Mouse (Mus musculus) olfactory bulb, adult 2 months (tissue): ENCODE results near the gene Itga3. TPM values are rescaled to one million over a fixed set of nuclear protein-coding genes. Genes with fewer than 3 reads are reported as not detected.

Experiments used
- H3K27ac ChIP-seq: fragments of 200-500 bp; 2 replicates; pipeline ENCODE4 v1.5.1; 2012; ENCODE audit warnings: low read depth, low read length; ENCODE audit not compliant: insufficient read depth
- H3K4me1 ChIP-seq: fragments of 200-500 bp; 2 replicates; pipeline ENCODE4 v1.6.1; 2012; ENCODE audit warnings: low read length; ENCODE audit not compliant: control insufficient read depth, insufficient read depth
- H3K4me3 ChIP-seq: fragments of 200-500 bp; 2 replicates; pipeline ENCODE4 v1.5.1; 2012; ENCODE audit warnings: mild to moderate bottlenecking, low read depth, low read length, moderate library complexity; ENCODE audit not compliant: insufficient read depth
- CTCF ChIP-seq: fragments of 200-500 bp; IDR thresholded peaks from 2 replicates; pipeline ENCODE4 v1.5.1; 2012; ENCODE audit warnings: low read depth, mild to moderate bottlenecking, low read length, moderate library complexity; ENCODE audit not compliant: insufficient read depth
- POLR2A ChIP-seq: fragments of 200-500 bp; IDR thresholded peaks from 2 replicates; pipeline ENCODE4 v1.6.1; 2012; ENCODE audit warnings: mild to moderate bottlenecking, low read depth, low read length, moderate library complexity; ENCODE audit not compliant: insufficient read depth
- WGBS: fragments of 180-500 bp; shearing (Covaris S2); methylation state at CpG from one replicate; pipeline ENCODE4 v1.1.7; 2018; 5-methylcytosine and 5-hydroxymethylcytosine counted together
- polyA plus RNA-seq: library from polyadenylated mRNA; stranded (reverse); fragments of >200 nt; gene quantifications from 2 replicates; pipeline ENCODE4 v1.2.4, GENCODE M21; 2012; ENCODE audit warnings: low replicate concordance; ENCODE audit not compliant: missing spikeins, insufficient read depth, insufficient read length

Itga3 gene
- polyA plus RNA-seq, 1 experiment = not detected

- Histone ChIP-seq H3K4me3 (no peak overlapping the region), H3K4me1 (peaks cover 4% of the 10 kb centered on the region), H3K27ac (no peak overlapping the region)
- no peak for TF ChIP-seq CTCF
- no peak for TF ChIP-seq POLR2A
- 84% methylated on average over 7 of the region's 7 CpGs for WGBS
Observed at GRCm38 (mm10) chr11:95110081-95110480, 33.5 kb upstream of the Itga3 start.

- no peak for TF ChIP-seq POLR2A
- no peak for TF ChIP-seq CTCF
- Histone ChIP-seq H3K4me1 (peaks cover 4% of the 10 kb centered on the region), H3K4me3 (no peak overlapping the region), H3K27ac (no peak overlapping the region)
- WGBS = 80% methylated on average over 2 of the region's 2 CpGs
Observed at GRCm38 (mm10) chr11:95109000-95109399, 32.4 kb upstream of the Itga3 start.

GRCm38 (mm10) chr11:95106440-95107236 lies 30.0 kb upstream of the Itga3 start:
- Histone ChIP-seq H3K4me1 (peaks cover 4% of the 10 kb centered on the region), H3K4me3 (no peak overlapping the region), H3K27ac (no peak overlapping the region)
- 37% methylated on average over 23 of the region's 23 CpGs for WGBS
- peak; percentile 75 for TF ChIP-seq CTCF
- TF ChIP-seq POLR2A = no peak

- 9% methylated on average over 25 of the region's 25 CpGs for WGBS
- no peak overlapping the region for H3K27ac ChIP-seq
- TF ChIP-seq CTCF = no peak
- TF ChIP-seq POLR2A = no peak
Observed at GRCm38 (mm10) chr11:95105274-95105874, 28.8 kb upstream of the Itga3 start.

GRCm38 (mm10) chr11:95104266-95104665 lies 27.7 kb upstream of the Itga3 start:
- peaks cover 4% of the 10 kb centered on the region for H3K4me1 ChIP-seq
- TF ChIP-seq CTCF (no peak), POLR2A (no peak)
- WGBS = 89% methylated on average over 6 of the region's 6 CpGs
- no peak overlapping the region for H3K4me3 ChIP-seq
- H3K27ac ChIP-seq = no peak overlapping the region

More at GRCm38 (mm10) chr11:95105274-95105874, 28.8 kb upstream of the Itga3 start:
- Histone ChIP-seq H3K4me1 (peaks cover 4% of the 10 kb centered on the region), H3K4me3 (no peak overlapping the region)

GRCm38 (mm10) chr11:95102161-95102904 lies 25.7 kb upstream of the Itga3 start:
- Histone ChIP-seq H3K27ac (no peak overlapping the region), H3K4me3 (no peak overlapping the region), H3K4me1 (peaks cover 4% of the 10 kb centered on the region)
- TF ChIP-seq POLR2A (no peak), CTCF (no peak)
- 80% methylated on average over 19 of the region's 19 CpGs for WGBS

- no peak overlapping the region for H3K4me3 ChIP-seq
- H3K4me1 ChIP-seq = no peaks in the 10 kb centered on the region; the same call in 1 of the 2 replicates
- 70% methylated on average over 16 of the region's 16 CpGs for WGBS
- no peak overlapping the region for H3K27ac ChIP-seq
- no peak for TF ChIP-seq CTCF
- no peak for TF ChIP-seq POLR2A
Observed at GRCm38 (mm10) chr11:95101071-95101788, 24.6 kb upstream of the Itga3 start.

GRCm38 (mm10) chr11:95100393-95100792 lies 23.8 kb upstream of the Itga3 start:
- Histone ChIP-seq H3K4me3 (no peak overlapping the region), H3K27ac (no peak overlapping the region), H3K4me1 (no peaks in the 10 kb centered on the region; the same call in 1 of the 2 replicates)
- 79% methylated on average over 3 of the region's 3 CpGs for WGBS
- no peak for TF ChIP-seq POLR2A
- no peak for TF ChIP-seq CTCF
